Mouse (Mus musculus) G1E (cell line): ENCODE results near the gene Mrps35.

Experiments
- CTCF ChIP-seq: IDR thresholded peaks from 2 replicates; pipeline ENCODE4 v1.5.1; 2012; ENCODE audit warnings: low read depth, low read length, inconsistent platforms, mixed read lengths
- GATA1 ChIP-seq: IDR thresholded peaks from 2 replicates; pipeline ENCODE4 v1.6.1; 2012; ENCODE audit warnings: borderline replicate concordance, low read length, inconsistent platforms, mixed read lengths
- GATA2 ChIP-seq: IDR thresholded peaks from 2 replicates; pipeline ENCODE4 v1.6.1; 2012; ENCODE audit warnings: low read depth, low read length, inconsistent platforms, borderline replicate concordance
- POLR2AphosphoS5 ChIP-seq: IDR thresholded peaks from 2 replicates; pipeline ENCODE4 v1.6.1; 2012; ENCODE audit warnings: low read depth, low read length, inconsistent platforms; ENCODE audit not compliant: insufficient replicate concordance
- TAL1 ChIP-seq: conservative IDR thresholded peaks from 2 replicates; pipeline ENCODE4 v1.6.1; 2012; ENCODE audit warnings: low read depth, low read length, inconsistent platforms, mixed read lengths

DNA sequence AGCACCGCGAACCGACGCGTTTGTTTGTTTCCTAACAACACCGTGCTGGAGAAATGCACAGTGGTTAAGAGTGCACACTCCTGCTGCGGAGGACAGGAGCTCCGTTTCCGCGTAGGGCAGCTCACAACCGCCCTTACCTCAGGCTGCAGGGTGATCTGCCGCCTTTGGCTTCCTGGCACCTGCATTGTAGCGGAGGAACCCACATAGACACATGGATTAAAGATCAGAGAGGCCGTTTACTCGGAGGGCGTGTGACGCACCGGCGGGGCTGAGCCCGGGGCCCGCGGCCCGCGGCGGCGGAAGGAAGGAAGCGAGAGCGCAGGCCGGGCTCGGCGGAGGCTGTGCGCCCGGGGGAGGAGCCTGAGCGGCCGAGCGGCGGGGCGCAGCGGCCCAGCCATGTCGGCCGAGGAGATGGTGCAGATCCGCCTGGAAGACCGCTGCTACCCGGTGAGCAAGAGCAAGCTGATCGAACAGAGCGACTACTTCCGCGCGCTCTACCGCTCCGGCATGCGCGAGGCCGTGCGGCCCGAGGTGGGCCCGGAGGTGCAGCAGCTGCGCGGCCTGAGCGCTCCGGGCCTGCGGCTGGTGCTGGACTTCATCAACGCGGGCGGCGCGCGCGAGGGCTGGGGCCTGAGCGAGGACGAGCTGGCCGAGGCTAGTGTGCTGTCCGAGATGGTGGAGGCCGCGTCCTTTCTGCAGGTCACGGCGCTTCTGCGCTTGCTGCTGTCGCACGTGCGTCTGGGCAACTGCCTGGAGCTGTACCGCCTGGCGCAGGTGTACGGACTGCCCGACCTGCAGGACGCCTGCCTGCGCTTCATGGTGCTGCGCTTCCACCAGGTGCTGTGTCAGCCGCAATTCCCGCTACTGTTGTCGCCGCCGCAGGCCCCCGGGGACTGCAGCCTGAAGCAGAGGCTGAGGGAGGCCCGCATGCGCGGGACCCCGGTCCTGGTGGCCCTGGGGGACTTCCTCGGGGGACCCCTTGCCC, 48.9 kb downstream of the Mrps35 start, which contains the start of gene Klhl42:
- TF ChIP-seq GATA1 (no peak), CTCF (no peak), POLR2AphosphoS5 (no peak), TAL1 (no peak), GATA2 (no peak)
